Mouse (Mus musculus) effector memory CD4-positive, alpha-beta T cell, adult 5 months (primary cell): ENCODE data around the gene Polr3h. TPM values are rescaled to one million over a fixed set of nuclear protein-coding genes. Genes with fewer than 3 reads are reported as not detected.

Source experiments
- polyA plus RNA-seq: library from polyadenylated mRNA; unstranded; fragments of 100-300 nt; shearing (Covaris generic); gene quantifications from one replicate; pipeline ENCODE4 v1.2.1, GENCODE M21; 2017

Gene Polr3h
- polyA plus RNA-seq, result 32.1 TPM

GRCm38 (mm10) chr15:81925760-81926445 is at the start of gene Polr3h:
Gene Polr3h, minus strand, starts transcription at chr15:81926240.

GRCm38 (mm10) chr15:81960171-81961077 is 34.4 kb upstream of the Polr3h start, which contains the start of gene Pmm1:
Gene Pmm1, minus strand, starts transcription at chr15:81960930.

GRCm38 (mm10) chr15:81936679-81937078 is 10.6 kb upstream of the Polr3h start, which contains the start of gene Csdc2:
Gene Csdc2, plus strand, starts transcription at chr15:81936759.

DNA sequence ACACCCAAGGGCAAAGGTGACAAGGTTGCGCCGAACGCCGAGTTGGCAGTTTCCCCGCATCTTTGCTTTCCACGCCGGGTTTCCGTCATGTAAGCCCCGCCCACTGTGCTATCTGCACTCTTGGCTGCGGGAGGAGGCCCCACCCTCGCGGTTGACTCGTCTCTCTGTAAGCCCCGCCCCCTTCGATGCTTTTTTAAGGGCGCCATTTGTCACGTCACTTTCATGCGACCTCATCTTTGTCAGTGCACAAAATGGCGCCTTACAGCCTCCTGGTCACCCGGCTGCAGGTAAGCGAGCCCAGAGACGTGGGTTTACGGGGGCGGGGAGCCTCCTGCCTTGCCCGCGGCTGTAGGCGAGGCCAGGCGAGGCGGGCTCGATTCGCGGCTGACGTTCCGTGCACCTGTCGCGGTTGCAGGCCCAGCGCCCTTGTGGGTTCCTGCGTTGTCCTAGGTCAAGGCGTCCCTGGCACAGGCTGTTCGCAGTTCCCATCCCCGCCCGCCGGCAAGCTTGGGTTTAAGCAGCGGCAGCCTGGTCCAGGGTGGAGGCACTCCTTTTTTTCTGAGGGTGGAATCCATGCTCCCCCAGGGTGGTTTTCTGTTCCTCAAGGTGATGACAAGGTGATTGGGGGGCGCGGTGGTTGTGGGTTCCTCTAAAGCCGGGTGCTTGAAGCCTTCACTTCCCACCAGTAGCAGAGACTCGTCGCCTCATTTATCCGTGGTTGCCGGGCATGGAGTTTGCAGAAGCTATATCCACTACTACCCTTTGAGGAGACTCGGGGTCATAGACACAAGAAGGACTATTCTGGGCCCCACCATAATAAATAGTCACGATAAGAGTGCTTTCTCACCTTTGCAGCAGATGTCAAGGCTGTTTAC is 53.5 kb downstream of the Polr3h start, which contains the start of gene Aco2:
Gene Aco2, plus strand, starts transcription at position 48 of the 875 bp plus-strand sequence.

DNA sequence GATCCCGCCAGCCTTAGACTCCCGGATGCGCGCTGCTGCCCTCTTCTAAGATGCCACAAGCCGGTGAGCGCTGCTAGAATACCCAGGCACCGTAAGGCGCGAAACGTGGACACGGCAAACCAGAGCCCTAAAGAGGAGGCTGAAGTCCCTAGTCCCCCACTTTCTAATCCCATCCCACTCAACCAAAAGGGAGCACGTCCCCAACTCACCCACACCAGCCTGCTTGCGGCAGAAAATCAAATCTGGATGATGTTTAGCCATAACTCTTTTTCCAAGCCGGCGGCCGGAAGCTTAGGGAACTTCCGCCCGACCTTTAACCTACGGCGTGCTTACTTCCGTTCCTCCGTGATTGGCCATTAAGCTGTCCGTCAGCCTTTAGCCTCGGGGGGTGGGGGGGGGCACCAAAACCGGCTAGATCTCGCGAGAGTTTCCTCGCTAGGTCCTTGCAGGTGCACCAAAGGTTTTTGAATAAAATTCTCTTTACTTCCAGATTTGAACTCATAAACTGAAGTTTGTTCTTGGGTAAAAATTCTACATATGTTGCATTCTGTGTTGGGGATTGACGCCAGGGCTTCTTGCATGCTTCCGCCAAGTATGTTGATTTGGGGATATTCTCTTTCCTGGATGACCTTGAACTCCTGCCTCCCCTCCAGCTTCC is 54.3 kb downstream of the Polr3h start, which contains the start of gene Phf5a:
Gene Phf5a, minus strand, starts transcription at position 308 of the 658 bp plus-strand sequence.

GRCm38 (mm10) chr15:81858517-81859329 is 67.3 kb downstream of the Polr3h start, which contains the start of gene Tob2:
Gene Tob2, minus strand, starts transcription at chr15:81858796.

Other genes starting within 250 kb of the Polr3h start
- gene Chadl, start 229.0 kb downstream of the Polr3h start, polyA plus RNA-seq, result 0.26 TPM
- 6.3 TPM for gene Zc3h7b, start 181.2 kb downstream of the Polr3h start, polyA plus RNA-seq
- gene Rangap1, start 180.7 kb downstream of the Polr3h start, polyA plus RNA-seq, result 64.4 TPM
- gene Tef, start 123.8 kb downstream of the Polr3h start, polyA plus RNA-seq, result 30.6 TPM
- gene Tob2, start 67.4 kb downstream of the Polr3h start, polyA plus RNA-seq, result 535 TPM
- 75.8 TPM for gene Phf5a, start 54.3 kb downstream of the Polr3h start, polyA plus RNA-seq
- gene Aco2, start 53.9 kb downstream of the Polr3h start, polyA plus RNA-seq, result 115 TPM
- not detected for gene Csdc2, start 10.5 kb upstream of the Polr3h start, polyA plus RNA-seq
- 7.9 TPM for gene Pmm1, start 34.7 kb upstream of the Polr3h start, polyA plus RNA-seq
- not detected for gene 1700029P11Rik, start 54.3 kb upstream of the Polr3h start, polyA plus RNA-seq
- 36.4 TPM for gene Xrcc6, start 61.6 kb upstream of the Polr3h start, polyA plus RNA-seq
- gene Desi1, start 107.6 kb upstream of the Polr3h start, polyA plus RNA-seq, result 29.9 TPM
- gene Snu13, start 121.4 kb upstream of the Polr3h start, polyA plus RNA-seq, result 238 TPM
- not detected for gene 4930407I10Rik, start 132.9 kb upstream of the Polr3h start, polyA plus RNA-seq
- not detected for gene Mei1, start 143.8 kb upstream of the Polr3h start, polyA plus RNA-seq
- 31.0 TPM for gene Ccdc134, start 201.7 kb upstream of the Polr3h start, polyA plus RNA-seq
- 179 TPM for gene Srebf2, start 220.9 kb upstream of the Polr3h start, polyA plus RNA-seq